Mouse (Mus musculus) megakaryocyte, embryonic 14.5 days (primary cell): ENCODE measurements around the gene Fbxo10.

Source experiments
- FLI1 ChIP-seq: IDR thresholded peaks from 2 replicates; pipeline ENCODE4 v1.6.1; 2012; ENCODE audit warnings: low read length, inconsistent platforms, mixed read lengths
- GATA1 ChIP-seq: IDR thresholded peaks from 3 replicates; pipeline ENCODE4 v1.6.1; 2012; ENCODE audit warnings: mixed read lengths, low read length, inconsistent platforms, borderline replicate concordance

DNA sequence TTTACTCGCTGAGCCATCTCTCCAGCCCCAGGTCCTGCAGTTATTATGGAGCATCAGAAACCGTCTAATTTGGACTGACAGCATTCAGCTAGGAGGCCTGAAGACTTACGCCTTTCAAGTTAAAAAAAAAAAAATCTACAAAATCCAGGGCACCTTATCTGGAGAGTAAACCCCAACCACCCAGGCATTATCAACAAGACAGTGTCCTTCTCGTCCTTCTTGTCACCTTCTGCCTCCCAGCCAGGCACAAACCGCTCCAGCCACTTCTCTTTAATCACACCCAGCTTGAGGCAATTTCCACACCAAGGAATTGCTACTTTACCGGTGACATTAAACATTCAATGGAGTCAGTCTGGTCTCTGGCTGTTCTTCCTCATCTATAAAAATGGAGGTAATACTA is 10.9 kb downstream of the Fbxo10 start:
- TF ChIP-seq GATA1 = no peak
- TF ChIP-seq FLI1 = no peak
